Mouse (Mus musculus): ENCODE measurements around the gene Tekt3. TPM values are rescaled to one million over a fixed set of nuclear protein-coding genes. Genes with fewer than 3 reads are reported as not detected.
A peak's percentile ranks its signal among the peaks of the same experiment; 100 is the strongest.

Gene Tekt3
- total and polyA plus RNA-seq, 3 experiments: not detected

- no peaks in the 10 kb centered on the region for H3K27me3 ChIP-seq (ENCODE audit: control insufficient read depth, insufficient read depth, low read length)
- WGBS: 77% methylated on average over 6 of the region's 6 CpGs
- H3K4me1 ChIP-seq (ENCODE audit: control insufficient read depth, insufficient read depth, low read length): peaks cover 4% of the 10 kb centered on the region; the same call in 1 of the 2 replicates
- peak in 1 of 2 experiments; percentile 61 for DNase-seq
- intact Hi-C loops (cut with DNase I): loop anchor here (5.0 kb wide), 3 partner anchors 82 to 103 kb away; no protein-coding TSS in a partner anchor
- TF ChIP-seq CTCF (IDR thresholded peaks at IDR 0.05) (no peak), EP300 (IDR thresholded peaks at IDR 0.05; ENCODE audit: insufficient read depth, low read depth, low read length) (no peak), POLR2A (IDR thresholded peaks at IDR 0.05; ENCODE audit: insufficient read depth, low read depth, low read length) (no peak)
- no peaks in the 10 kb centered on the region for H3K79me2 ChIP-seq (replicated peaks; ENCODE audit: control insufficient read depth, insufficient read depth, low read length)
- no peak overlapping the region for H3K9ac ChIP-seq (ENCODE audit: low read depth, low read length)
- no peaks in the 10 kb centered on the region for H3K36me3 ChIP-seq (ENCODE audit: control insufficient read depth, insufficient read depth, low read length)
- H3K4me3 ChIP-seq: no peak overlapping the region
- H3K27ac ChIP-seq: peak overlapping the region; percentile 41
These were observed 31.7 kb upstream of the Tekt3 start for GRCm38 (mm10) chr11:63029721-63030120.

GRCm38 (mm10) chr11:63035420-63036211 lies 25.8 kb upstream of the Tekt3 start:
- intact Hi-C loops (cut with DNase I): no loop called here
- no peaks in the 10 kb centered on the region for H3K36me3 ChIP-seq (ENCODE audit: control insufficient read depth, insufficient read depth, low read length)
- no peaks in the 10 kb centered on the region for H3K79me2 ChIP-seq (replicated peaks; ENCODE audit: control insufficient read depth, insufficient read depth, low read length)
- H3K27me3 ChIP-seq (ENCODE audit: control insufficient read depth, insufficient read depth, low read length): no peaks in the 10 kb centered on the region
- no peak overlapping the region for H3K27ac ChIP-seq
- TF ChIP-seq CTCF (IDR thresholded peaks at IDR 0.05): no peak
- no peak for TF ChIP-seq POLR2A (IDR thresholded peaks at IDR 0.05; ENCODE audit: insufficient read depth, low read depth, low read length)
- no peak for TF ChIP-seq EP300 (IDR thresholded peaks at IDR 0.05; ENCODE audit: insufficient read depth, low read depth, low read length)
- no peak overlapping the region for H3K4me3 ChIP-seq
- DNase-seq: no peak
- no peaks in the 10 kb centered on the region for H3K4me1 ChIP-seq (ENCODE audit: control insufficient read depth, insufficient read depth, low read length)
- WGBS: 73% methylated on average over 11 of the region's 11 CpGs
- H3K9ac ChIP-seq (ENCODE audit: low read depth, low read length): no peak overlapping the region

GRCm38 (mm10) chr11:63040002-63040661 lies 21.3 kb upstream of the Tekt3 start:
- Histone ChIP-seq H3K9ac (ENCODE audit: low read depth, low read length) (no peak overlapping the region), H3K4me1 (ENCODE audit: control insufficient read depth, insufficient read depth, low read length) (no peaks in the 10 kb centered on the region), H3K79me2 (replicated peaks; ENCODE audit: control insufficient read depth, insufficient read depth, low read length) (no peaks in the 10 kb centered on the region), H3K27me3 (ENCODE audit: control insufficient read depth, insufficient read depth, low read length) (no peaks in the 10 kb centered on the region), H3K4me3 (no peak overlapping the region), H3K27ac (no peak overlapping the region), H3K36me3 (ENCODE audit: control insufficient read depth, insufficient read depth, low read length) (no peaks in the 10 kb centered on the region)
- DNase-seq: no peak
- WGBS: 84% methylated on average over 12 of the region's 12 CpGs
- intact Hi-C loops (cut with DNase I): no loop called here
- TF ChIP-seq CTCF (IDR thresholded peaks at IDR 0.05) (no peak), EP300 (IDR thresholded peaks at IDR 0.05; ENCODE audit: insufficient read depth, low read depth, low read length) (no peak), POLR2A (IDR thresholded peaks at IDR 0.05; ENCODE audit: insufficient read depth, low read depth, low read length) (no peak)

GRCm38 (mm10) chr11:63045771-63046170 lies 15.7 kb upstream of the Tekt3 start:
- no peaks in the 10 kb centered on the region for H3K27me3 ChIP-seq (ENCODE audit: control insufficient read depth, insufficient read depth, low read length)
- 68% methylated on average over 3 of the region's 3 CpGs for WGBS

GRCm38 (mm10) chr11:63046380-63046779 lies 15.1 kb upstream of the Tekt3 start:
- H3K9ac ChIP-seq (ENCODE audit: low read depth, low read length): no peak overlapping the region
- intact Hi-C loops (cut with DNase I): no loop called here
- no peak for TF ChIP-seq EP300 (IDR thresholded peaks at IDR 0.05; ENCODE audit: insufficient read depth, low read depth, low read length)
- no peak for TF ChIP-seq CTCF (IDR thresholded peaks at IDR 0.05)
- TF ChIP-seq POLR2A (IDR thresholded peaks at IDR 0.05; ENCODE audit: insufficient read depth, low read depth, low read length): no peak
- no peaks in the 10 kb centered on the region for H3K27me3 ChIP-seq (ENCODE audit: control insufficient read depth, insufficient read depth, low read length)
- no peak overlapping the region for H3K27ac ChIP-seq
- no peaks in the 10 kb centered on the region for H3K4me1 ChIP-seq (ENCODE audit: control insufficient read depth, insufficient read depth, low read length)
- no peaks in the 10 kb centered on the region for H3K36me3 ChIP-seq (ENCODE audit: control insufficient read depth, insufficient read depth, low read length)
- WGBS: 74% methylated on average over 8 of the region's 8 CpGs
- no peak overlapping the region for H3K4me3 ChIP-seq
- DNase-seq: peak in 1 of 2 experiments; percentile 64
- no peaks in the 10 kb centered on the region for H3K79me2 ChIP-seq (replicated peaks; ENCODE audit: control insufficient read depth, insufficient read depth, low read length)

More at GRCm38 (mm10) chr11:63045771-63046170, 15.7 kb upstream of the Tekt3 start:
- H3K9ac ChIP-seq (ENCODE audit: low read depth, low read length): no peak overlapping the region
- intact Hi-C loops (cut with DNase I): no loop called here
- H3K4me1 ChIP-seq (ENCODE audit: control insufficient read depth, insufficient read depth, low read length): no peaks in the 10 kb centered on the region
- H3K79me2 ChIP-seq (replicated peaks; ENCODE audit: control insufficient read depth, insufficient read depth, low read length): no peaks in the 10 kb centered on the region
- peak in 1 of 2 experiments; percentile 15 for DNase-seq
- no peak overlapping the region for H3K4me3 ChIP-seq
- no peak overlapping the region for H3K27ac ChIP-seq
- no peak for TF ChIP-seq POLR2A (IDR thresholded peaks at IDR 0.05; ENCODE audit: insufficient read depth, low read depth, low read length)
- TF ChIP-seq EP300 (IDR thresholded peaks at IDR 0.05; ENCODE audit: insufficient read depth, low read depth, low read length): no peak
- TF ChIP-seq CTCF (IDR thresholded peaks at IDR 0.05): no peak
- no peaks in the 10 kb centered on the region for H3K36me3 ChIP-seq (ENCODE audit: control insufficient read depth, insufficient read depth, low read length)
